Mouse (Mus musculus) spleen, postnatal 10 days (tissue): ENCODE measurements around the gene Csmd2.

ENCODE experiments used
- DNase-seq, 2 experiments: peaks; one replicate each; pipeline ENCODE4 v3.0.0; 2021 to 2022; ENCODE audit warnings: low spot score in 2 of 2

Gene Csmd2

DNA sequence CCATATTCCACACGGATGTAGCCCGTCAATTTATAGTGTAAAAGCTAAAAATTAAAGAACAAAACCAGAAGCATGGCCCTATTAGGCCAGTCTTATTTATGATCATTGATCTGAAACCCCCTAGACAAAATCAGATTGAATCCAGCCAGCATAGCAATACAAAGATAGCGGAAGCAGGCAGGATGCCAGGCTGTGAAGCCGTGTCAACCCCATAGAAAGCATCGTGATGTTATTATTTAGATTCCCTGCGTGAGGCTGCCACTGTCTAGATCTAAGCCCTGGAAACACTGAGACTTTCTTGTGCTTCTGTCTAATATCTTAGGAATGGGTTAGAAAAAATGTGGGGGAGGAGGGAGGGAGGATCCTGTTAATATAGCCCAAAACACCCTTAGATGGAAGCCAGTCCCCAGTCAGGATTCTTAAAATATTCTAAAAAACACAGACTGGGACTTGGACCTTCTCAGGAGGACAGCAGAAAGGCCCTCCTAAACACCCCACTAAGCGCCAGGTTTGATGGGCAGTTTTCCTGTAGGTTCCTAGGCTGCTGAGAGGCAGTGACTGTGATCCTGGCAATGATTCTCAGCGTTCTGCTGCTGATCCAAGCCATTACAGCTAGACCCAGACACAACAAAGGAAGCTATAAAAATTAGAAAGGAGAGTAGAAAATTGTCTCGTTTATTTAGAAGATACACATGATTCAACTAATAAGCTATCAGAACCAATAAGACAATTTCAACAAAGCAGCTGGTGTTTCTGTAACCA lies 419.6 kb downstream of the Csmd2 start:
- DNase-seq = no peak

DNA sequence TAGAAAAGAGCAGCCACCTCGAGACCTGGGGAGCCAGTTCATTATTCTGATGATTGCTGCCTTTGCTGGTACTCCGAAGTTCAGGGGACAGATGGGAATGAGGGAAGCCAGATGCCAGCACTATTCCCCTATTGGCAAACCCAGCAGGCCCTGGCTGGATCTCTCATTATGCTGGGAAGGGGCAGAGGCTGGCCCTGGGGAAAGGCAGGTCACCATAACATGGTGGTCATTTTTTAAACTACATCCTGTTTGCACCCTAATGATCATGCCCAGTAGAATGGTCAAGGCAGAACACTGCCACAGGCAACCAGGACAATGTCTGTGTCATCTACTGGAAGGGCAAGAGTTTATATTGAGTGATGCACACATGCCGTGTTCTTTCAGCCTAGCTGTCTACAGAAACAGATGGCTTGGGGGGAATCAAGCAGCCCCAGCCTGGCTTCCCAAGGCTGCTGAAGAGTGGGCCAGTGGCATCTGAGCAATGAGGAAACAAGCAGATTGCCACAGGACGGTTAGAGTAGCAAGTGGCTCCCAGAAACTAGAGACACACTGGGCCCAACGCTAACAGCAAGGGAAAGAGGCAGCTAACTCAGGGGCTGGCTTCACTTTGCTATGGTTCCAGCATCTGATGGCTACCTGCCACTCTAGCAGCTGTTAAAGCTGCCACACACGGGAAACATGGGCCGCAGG lies 424.4 kb downstream of the Csmd2 start:
- DNase-seq = no peak

- DNase-seq = no peak
Observed at GRCm38 (mm10) chr4:128414741-128415140, 427.1 kb downstream of the Csmd2 start.

DNA sequence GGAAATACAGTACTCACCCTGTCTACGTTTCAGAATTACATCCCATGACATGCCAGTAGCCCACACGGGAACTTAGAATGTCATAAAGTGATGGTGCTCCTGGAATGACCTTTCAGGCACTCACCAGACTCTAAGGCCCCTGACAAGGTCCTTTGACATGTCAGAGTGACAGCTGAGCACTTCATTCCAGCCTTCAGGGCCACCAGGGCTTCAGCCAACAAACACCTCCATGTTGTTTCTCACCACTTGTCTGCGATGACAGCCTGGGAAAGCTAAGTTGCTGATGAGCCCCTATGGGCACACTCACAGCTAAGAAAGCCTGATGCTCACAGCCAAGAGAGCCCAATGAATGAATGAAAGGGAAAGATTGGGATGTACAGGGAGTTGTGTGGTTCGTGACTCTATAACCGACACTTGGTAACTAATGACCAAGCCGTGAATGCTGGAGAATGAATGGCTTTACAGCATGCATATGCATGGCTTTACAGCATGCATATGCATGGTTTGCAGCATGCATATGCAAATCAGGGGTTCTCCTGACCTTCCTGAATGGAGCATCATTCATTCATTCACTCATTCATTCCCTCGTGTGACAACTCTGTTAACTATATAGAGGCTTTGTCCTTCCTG lies 432.4 kb downstream of the Csmd2 start:
- no peak for DNase-seq

DNA sequence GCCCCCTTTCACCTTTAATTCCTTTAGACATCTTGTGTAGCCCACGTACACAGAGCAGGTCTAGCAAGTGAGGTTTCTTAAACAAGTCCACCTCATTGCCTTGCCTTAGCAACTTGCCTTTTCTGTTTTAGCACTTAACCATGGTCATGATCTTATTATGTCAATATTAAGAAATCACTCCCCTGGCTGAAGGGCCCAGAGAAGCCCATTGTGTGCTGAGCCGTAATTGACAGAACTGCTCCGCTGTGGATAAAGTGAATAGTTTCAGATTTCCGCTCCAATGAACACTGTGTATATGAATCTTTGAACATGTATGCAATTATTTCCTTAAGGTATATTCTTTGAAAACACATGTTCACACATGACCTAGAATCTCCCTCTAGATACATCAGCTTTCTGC lies 434.8 kb downstream of the Csmd2 start:
- no peak for DNase-seq

- DNase-seq = no peak
Observed at GRCm38 (mm10) chr4:128425339-128425738, 437.7 kb downstream of the Csmd2 start.

DNA sequence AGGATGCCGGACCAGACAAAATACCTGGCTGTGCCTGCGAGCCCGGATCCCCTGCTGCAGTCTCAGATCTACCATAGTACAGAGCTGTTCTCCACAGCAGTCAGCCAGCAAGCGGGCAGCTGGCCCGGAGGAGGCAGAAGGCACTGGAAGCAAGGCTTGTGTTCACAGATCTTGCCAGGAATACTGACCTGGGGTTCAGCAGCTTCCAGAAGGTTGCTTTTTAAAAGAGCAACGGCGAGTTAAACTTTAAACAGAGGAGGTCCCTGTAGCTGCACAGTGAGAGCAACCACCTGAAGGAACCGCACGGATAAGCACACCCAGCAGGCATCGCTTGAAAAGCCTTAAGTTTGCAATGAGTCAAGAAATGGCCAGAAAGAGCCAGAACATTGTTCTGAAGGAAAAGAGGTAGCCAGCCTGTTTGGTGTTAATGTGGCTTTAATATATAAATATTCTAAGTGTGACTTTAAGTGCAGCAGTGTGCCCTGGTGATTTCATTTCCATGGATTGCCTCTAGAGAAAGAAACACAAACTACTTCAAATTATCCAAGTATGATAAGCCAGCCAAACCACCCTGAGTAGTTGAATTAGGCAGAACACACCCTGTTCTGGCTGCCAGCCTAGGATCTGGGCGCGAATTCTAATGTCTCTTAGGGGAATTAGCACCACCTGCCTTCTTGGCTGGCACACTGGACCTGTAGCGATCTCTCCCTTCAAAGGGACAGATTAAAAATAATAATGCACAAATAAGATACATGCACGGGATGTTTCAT lies 439.8 kb downstream of the Csmd2 start:
- no peak for DNase-seq

DNA sequence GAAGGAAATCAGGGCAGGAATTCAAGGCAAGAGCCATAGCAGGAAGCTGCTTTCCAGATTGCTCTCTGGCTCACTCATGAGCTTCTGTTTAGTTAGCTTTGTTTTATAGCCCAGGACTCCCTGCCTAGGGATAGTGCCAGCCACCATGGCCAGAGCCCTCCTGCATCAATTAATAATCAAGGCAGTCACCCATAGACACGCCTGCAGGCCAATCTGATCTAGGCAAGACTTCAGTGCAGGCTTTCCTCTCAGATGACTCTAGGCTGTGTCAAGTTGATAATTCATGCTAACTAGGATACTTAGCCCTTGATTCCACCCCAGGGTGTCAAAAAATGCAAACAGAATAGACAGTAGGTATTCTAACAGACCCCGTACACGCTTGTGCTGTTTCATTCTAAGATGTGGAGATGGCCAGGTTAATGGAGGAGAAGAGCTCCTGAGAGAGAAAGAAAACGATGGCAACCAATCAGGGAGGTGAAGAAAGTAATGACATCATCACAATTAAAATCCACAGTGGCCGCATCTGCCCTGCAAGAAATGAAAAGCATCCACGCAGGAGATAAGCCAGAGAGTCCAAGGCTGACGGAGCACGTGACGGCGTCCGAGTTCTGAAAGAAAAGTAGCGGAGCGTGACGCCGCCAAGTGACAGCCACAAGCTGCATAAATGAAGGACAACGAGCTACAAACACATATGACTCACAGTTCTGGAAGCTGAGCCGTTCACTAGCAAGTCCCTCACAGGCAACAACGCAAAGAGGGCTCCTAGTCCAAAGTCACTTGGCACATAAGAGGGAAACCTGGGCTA lies 440.8 kb downstream of the Csmd2 start:
- no peak for DNase-seq

DNA sequence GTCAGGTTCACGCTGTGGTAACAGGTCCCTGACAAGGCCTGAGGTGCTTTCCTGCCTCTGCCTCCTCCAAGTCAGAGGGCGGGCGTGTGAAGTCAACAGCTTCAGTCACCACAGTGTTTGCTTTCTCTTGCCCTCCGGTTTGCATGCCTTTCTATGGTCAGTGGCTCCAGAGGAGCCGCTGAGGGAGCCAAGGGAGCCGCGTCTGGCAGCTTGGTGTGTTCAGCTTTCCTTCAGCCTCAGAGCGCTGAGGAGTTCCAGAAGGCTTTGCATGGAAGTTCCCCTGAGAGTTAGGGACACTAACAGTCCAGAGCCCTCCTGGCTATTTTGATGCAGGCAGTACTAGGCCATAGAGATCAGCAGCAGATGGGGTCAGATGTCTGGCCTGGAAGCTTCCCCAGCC lies 441.9 kb downstream of the Csmd2 start:
- no peak for DNase-seq

- no peak for DNase-seq
Observed at GRCm38 (mm10) chr4:128440550-128440949, 452.9 kb downstream of the Csmd2 start.

DNA sequence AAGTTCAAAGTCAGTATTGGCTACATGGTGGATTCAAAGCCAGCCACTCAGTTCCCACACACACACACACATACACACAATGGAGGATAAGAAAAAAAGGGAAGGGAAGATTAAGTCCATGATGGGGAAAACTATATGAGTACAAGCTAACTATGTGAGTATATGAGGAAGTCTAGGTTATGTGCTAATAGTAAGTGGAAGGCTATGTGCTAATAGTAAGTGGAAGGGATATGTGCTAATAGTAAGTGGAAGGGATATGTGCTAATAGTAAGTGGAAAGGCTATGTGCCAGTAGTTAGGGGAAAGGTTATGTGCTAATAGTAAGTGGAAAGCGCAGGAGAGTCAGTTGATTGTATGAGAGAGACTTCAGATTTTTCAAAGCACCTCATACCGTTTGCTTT lies 453.6 kb downstream of the Csmd2 start:
- no peak for DNase-seq

DNA sequence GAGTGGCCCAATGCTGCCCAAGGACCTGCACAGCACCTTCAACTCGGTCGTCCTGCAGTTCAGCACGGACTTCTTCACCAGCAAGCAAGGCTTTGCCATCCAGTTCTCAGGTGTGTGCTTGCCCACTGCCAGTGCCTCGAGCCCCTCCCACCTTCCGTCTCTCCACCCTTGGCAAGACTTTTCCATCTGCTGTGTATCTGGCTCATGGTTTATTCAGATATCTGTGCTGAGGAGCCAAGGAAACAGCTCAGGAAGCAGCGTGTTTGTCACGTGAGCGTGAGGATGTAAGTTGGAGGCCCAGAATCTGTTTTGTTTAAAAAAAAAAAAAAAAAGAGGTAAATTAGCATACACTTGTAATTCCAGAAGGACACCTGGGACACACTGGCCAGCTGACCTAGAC lies 455.1 kb downstream of the Csmd2 start:
- no peak for DNase-seq

DNA sequence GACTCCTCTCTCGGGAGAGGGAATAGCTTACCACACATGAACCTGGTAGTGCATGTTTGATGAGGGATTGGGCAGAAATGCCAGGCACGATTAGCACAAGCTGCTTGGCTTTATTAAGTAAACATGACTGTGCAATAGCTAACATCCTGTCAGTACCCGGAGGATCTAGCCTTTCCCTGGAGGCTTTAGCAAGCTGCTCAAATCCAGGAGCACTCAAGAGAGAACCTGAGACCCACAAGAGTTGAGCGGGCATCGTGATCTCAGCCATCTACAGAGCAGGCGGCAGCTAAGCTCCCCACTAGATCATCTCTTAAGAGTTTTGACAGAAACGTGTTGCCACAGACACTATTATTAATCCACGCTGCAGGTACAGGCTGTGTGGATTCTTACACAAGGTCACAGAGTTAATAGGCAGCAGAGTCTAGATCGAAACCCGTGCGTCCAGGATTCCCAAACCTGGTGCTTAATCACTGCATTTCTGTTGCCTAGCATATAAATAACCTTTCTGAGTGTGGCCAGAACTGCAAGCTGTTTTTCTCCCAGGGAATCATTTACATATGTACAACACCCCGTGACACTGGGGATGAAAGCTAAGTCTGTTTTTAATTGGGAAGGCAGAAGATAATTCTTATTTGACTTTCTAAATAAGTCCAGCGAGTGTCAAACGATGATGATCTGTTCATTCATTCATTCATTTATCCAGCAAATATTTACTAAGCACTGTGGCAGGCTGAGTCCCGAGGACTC lies 458.0 kb downstream of the Csmd2 start:
- DNase-seq = no peak

DNA sequence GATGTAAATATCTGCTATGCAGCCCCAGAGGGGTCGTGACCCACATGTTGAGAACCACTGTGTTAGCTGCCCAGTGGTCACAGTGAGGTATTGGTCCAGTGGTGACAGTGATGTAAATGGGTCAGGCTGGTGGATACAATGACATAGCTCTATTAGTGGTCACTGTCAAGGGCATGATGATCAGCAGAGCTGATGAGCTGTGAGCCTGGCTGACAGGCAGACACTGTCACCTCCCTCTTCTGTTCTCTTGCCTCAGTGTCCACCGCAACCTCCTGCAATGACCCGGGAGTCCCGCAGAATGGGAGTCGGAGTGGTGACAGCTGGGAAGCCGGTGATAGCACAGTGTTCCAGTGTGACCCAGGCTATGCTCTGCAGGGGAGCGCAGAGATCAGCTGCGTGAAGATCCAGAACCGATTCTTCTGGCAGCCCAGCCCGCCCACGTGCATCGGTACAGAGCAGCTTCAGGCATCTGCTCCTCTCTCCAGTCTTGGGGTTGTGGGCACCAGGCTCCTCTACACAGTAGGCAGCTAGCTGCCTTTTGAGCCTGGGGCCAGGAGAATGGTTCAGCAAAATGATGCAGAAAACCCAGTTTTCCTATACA lies 461.3 kb downstream of the Csmd2 start:
- DNase-seq = no peak

DNA sequence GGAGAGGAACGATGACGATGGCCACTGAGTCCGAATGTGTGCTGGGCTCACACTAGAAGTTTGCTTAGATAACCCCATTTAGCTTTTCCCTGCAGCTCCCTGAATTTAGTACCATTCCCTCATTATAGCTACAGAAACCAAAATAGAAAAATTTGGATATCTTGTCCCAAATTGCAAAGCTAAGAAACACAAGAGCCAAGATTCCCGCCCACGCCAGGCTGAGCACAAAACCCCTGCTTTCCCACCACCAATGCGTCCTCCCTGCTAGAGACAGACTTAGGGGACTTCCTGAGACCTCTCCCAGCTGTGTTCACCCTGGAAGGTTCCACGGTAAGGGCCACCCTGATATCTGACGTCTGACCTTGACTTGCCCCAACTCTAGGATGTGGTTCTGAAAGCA lies 462.5 kb downstream of the Csmd2 start:
- DNase-seq = no peak

DNA sequence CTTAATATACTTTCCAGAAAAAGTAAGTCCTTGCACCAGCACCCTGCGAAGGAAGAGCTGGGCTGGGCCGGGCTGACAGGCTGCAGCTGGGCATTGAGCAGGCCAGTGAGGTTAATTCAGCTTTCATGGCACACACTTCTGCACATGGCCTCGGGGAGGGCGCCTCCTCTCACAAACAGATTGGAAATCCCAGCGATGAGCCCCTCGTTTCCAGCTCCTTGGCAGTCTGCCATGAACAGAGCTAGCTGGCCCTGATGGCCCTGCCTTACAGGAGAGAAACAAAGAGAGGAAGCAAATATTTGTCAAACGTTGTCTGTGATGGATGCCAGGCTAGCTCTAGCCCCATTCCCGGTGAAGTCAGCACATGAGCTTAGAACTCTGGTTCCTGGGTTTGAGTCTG lies 463.3 kb downstream of the Csmd2 start:
- DNase-seq = no peak

DNA sequence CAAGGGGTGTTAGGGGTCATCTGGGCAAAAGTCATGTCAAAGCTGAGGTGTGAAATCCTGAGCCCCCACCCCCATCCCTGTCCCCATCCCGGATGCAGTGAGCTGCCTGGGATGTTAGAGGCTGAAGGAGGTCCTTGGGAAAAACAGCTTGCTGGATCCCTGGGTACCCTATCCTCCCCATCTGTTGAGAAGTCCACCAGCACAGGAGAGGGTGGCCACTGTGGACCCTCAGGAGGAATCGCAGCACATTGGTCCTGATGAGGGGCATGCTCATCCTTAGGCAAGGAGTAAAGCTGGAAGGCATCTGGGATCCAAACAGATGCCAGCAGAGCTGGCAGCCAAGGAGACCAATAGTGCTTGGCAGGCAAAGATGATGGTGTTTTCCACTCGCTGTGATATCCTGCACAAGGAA lies 463.7 kb downstream of the Csmd2 start:
- no peak for DNase-seq

DNA sequence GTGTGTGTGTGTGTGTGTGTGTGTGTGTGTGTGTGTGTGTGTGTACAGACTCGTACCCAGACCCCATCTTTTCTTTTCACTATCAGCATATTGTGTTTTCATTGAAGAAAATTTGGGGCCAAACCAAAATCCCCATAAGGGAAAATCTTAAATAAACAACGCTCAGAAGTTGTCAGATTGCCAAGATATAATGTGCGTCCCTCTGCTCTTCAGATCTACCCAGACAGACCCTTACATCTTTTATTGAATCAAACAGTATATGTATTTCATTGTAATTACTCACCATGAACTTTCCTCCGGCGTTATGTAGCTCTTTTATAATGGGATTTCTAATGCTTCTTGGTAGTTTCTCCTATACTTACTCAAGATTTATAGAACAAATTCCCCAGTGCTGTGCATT lies 479.1 kb downstream of the Csmd2 start:
- no peak for DNase-seq

DNA sequence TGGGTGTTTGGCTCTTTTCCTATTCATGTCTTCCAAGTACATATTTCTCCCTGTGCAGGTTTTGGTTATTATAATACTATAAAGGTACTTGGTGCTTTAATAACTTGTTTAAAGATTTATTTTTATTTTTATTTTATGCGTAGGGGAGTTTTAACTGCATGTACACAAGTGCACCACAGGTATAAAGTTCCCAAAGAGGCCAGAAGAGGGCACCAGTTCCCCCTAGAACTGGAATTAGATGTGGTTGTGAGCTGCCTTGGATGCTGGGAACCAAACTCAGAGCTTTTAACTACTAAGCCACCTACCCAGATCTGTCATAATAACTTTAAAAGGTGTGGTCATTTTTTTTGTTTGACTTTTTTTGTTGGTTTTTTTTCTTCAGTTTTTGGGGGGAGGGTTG lies 480.4 kb downstream of the Csmd2 start:
- DNase-seq = no peak

DNA sequence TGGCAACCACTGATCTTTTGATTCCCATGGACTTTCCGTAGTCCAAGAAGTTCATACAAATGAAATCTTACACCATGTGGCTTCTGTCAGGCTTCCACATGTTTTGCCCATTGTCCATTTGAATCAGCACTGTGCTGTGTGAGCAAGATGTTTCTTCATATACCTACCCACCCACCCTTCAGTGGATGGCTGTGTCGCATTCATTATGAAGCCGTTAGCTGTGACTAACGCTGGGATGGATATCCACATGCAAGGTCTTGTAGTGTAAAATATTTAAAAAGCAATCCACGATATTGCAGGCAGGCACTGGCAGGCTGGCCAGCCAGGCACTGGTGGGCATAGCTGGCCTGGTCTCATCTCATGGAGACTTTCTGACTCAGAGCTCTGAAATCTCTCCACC lies 488.6 kb downstream of the Csmd2 start:
- DNase-seq = no peak
